Mouse (Mus musculus): Measurements from ENCODE around the gene Ccdc14.
"Not testable (repeated sequence)": the region's sequence is repeated elsewhere in the genome, so short reads cannot be mapped to it uniquely, and the experiment has no call there.

Gene Ccdc14

GRCm38 (mm10) chr16:34711481-34711880 is 21.1 kb downstream of the Ccdc14 start:
- DNase-seq (ENCODE audit: low read depth) = no peak

- no peak for DNase-seq (ENCODE audit: low read depth)
Measured at GRCm38 (mm10) chr16:34725156-34725555, 34.7 kb downstream of the Ccdc14 start.

- not testable (repeated sequence) for DNase-seq (ENCODE audit: low read depth)
Measured at GRCm38 (mm10) chr16:34728610-34729009, 38.2 kb downstream of the Ccdc14 start.

- no peak for DNase-seq (ENCODE audit: low read depth)
Measured at GRCm38 (mm10) chr16:34729371-34729770, 39.0 kb downstream of the Ccdc14 start.

GRCm38 (mm10) chr16:34738656-34739233 is 48.3 kb downstream of the Ccdc14 start:
- DNase-seq (ENCODE audit: low read depth) = no peak

- DNase-seq (ENCODE audit: low read depth) = no peak
Measured at GRCm38 (mm10) chr16:34742930-34743329, 52.5 kb downstream of the Ccdc14 start.

- DNase-seq (ENCODE audit: low read depth) = peak; percentile 20
Measured at GRCm38 (mm10) chr16:34745065-34745585, 54.7 kb downstream of the Ccdc14 start, which contains the start of gene Mylk. Gene Mylk (plus strand): TSS chr16:34745210.

GRCm38 (mm10) chr16:34748081-34748720 is 57.8 kb downstream of the Ccdc14 start:
- DNase-seq (ENCODE audit: low read depth) = no peak

- no peak for DNase-seq (ENCODE audit: low read depth)
Measured at GRCm38 (mm10) chr16:34749536-34749935, 59.1 kb downstream of the Ccdc14 start.

GRCm38 (mm10) chr16:34752026-34752425 is 61.6 kb downstream of the Ccdc14 start:
- DNase-seq (ENCODE audit: low read depth) = no peak

- DNase-seq (ENCODE audit: low read depth) = no peak
Measured at GRCm38 (mm10) chr16:34752977-34753376, 62.6 kb downstream of the Ccdc14 start.

- DNase-seq (ENCODE audit: low read depth) = no peak
Measured at GRCm38 (mm10) chr16:34756991-34757390, 66.6 kb downstream of the Ccdc14 start.

- no peak for DNase-seq (ENCODE audit: low read depth)
Measured at GRCm38 (mm10) chr16:34758205-34758604, 67.8 kb downstream of the Ccdc14 start.

GRCm38 (mm10) chr16:34763959-34764591 is 73.7 kb downstream of the Ccdc14 start:
- no peak for DNase-seq (ENCODE audit: low read depth)

GRCm38 (mm10) chr16:34765666-34766065 is 75.2 kb downstream of the Ccdc14 start:
- no peak for DNase-seq (ENCODE audit: low read depth)

- no peak for DNase-seq (ENCODE audit: low read depth)
Measured at GRCm38 (mm10) chr16:34766193-34766592, 75.8 kb downstream of the Ccdc14 start.

- DNase-seq (ENCODE audit: low read depth) = no peak
Measured at GRCm38 (mm10) chr16:34767443-34767842, 77.0 kb downstream of the Ccdc14 start.

GRCm38 (mm10) chr16:34768436-34768835 is 78.0 kb downstream of the Ccdc14 start:
- DNase-seq (ENCODE audit: low read depth) = no peak

GRCm38 (mm10) chr16:34770127-34770526 is 79.7 kb downstream of the Ccdc14 start:
- DNase-seq (ENCODE audit: low read depth) = no peak

- no peak for DNase-seq (ENCODE audit: low read depth)
Measured at GRCm38 (mm10) chr16:34772445-34773032, 82.1 kb downstream of the Ccdc14 start.

Measured in c-Kit-positive CD71-positive TER-119-negative erythroid progenitor cells, embryonic 14.5 days (primary cell).